Mouse (Mus musculus) intestine, embryonic 15.5 days (tissue): ENCODE data around the gene Spata2l. TPM values are rescaled to one million over a fixed set of nuclear protein-coding genes. Genes with fewer than 3 reads are reported as not detected.
A peak's percentile ranks its signal among the peaks of the same experiment; 100 is the strongest.
"Not testable (repeated sequence)": the region's sequence is repeated elsewhere in the genome, so short reads cannot be mapped to it uniquely, and the experiment has no call there.

Experiments
- ATAC-seq: fragments of 200-750 bp; cut with Nextera tagmentation; 2 replicates; pipeline ENCODE4 v1.8.0; 2017; ENCODE audit warnings: moderate TSS enrichment, moderate library complexity
- H3K27ac ChIP-seq: fragments of 300-500 bp; sonication (generic); 2 replicates; pipeline ENCODE4 v1.5.1; 2015; ENCODE audit warnings: mild to moderate bottlenecking, inconsistent platforms
- H3K27me3 ChIP-seq: fragments of 300-500 bp; sonication (generic); replicated peaks from 2 replicates; pipeline ENCODE4 v1.6.1; 2015; ENCODE audit warnings: inconsistent platforms
- H3K36me3 ChIP-seq: fragments of 300-500 bp; sonication (generic); 2 replicates; pipeline ENCODE4 v1.6.1; 2015; ENCODE audit warnings: inconsistent platforms
- H3K4me1 ChIP-seq: fragments of 300-500 bp; sonication (generic); replicated peaks from 2 replicates; pipeline ENCODE4 v1.6.1; 2015; ENCODE audit warnings: inconsistent platforms
- H3K4me2 ChIP-seq: fragments of 300-500 bp; sonication (generic); replicated peaks from 2 replicates; pipeline ENCODE4 v1.6.1; 2015; ENCODE audit warnings: mild to moderate bottlenecking, inconsistent platforms
- H3K4me3 ChIP-seq: fragments of 300-500 bp; sonication (generic); replicated peaks from 2 replicates; pipeline ENCODE4 v1.5.1; 2015; ENCODE audit warnings: inconsistent platforms
- H3K9ac ChIP-seq: fragments of 300-500 bp; sonication (generic); 2 replicates; pipeline ENCODE4 v1.6.1; 2015; ENCODE audit warnings: inconsistent platforms
- H3K9me3 ChIP-seq: fragments of 300-500 bp; sonication (generic); 2 replicates; pipeline ENCODE4 v1.6.1; 2016; ENCODE audit warnings: inconsistent platforms
- WGBS: fragments of 180-500 bp; shearing (Covaris S2); methylation state at CpG from one replicate; pipeline ENCODE4 v1.1.7; 2015; 5-methylcytosine and 5-hydroxymethylcytosine counted together
- polyA plus RNA-seq: library from polyadenylated mRNA; unstranded; fragments of >200 nt; fragmentation: Nextera tagmentation; extraction: Ambion mirVana; gene quantifications from 2 replicates; pipeline ENCODE4 v1.2.1, GENCODE M21; 2015

Gene Spata2l
- polyA plus RNA-seq, 1 experiment from 2014 or later = 5.5 TPM

DNA sequence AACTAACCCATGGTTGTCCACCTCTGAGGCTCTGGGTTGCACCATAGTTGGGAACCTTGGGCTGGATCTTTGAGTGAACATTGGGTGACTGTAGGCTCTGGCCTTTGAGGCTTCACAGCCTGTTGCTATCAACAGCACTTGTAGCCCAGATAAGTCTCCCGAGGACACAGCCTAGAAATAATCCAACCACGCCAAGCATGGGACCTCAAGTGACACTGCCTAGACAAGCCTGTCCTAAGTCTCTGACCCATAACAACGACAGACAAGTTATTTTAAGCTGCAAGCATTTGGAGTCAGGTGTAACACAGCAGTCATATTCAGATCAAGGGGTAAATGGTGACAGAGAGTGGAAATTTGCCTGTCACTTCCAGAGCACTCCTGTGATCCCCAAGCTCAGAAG lies 20.6 kb downstream of the Spata2l start:
- no peaks in the 10 kb centered on the region for H3K9me3 ChIP-seq
- no peak overlapping the region for H3K4me3 ChIP-seq
- no peak overlapping the region for H3K4me2 ChIP-seq
- WGBS = 79% methylated on average over 3 of the region's 3 CpGs
- H3K36me3 ChIP-seq = 0 out of 2 replicates have a peak, but pooled peaks cover 1% of the 10 kb centered on the region
- no peak for ATAC-seq
- no peak overlapping the region for H3K9ac ChIP-seq
- no peaks in the 10 kb centered on the region for H3K27me3 ChIP-seq
- H3K4me1 ChIP-seq = peaks cover 13% of the 10 kb centered on the region
- H3K27ac ChIP-seq = no peak overlapping the region

DNA sequence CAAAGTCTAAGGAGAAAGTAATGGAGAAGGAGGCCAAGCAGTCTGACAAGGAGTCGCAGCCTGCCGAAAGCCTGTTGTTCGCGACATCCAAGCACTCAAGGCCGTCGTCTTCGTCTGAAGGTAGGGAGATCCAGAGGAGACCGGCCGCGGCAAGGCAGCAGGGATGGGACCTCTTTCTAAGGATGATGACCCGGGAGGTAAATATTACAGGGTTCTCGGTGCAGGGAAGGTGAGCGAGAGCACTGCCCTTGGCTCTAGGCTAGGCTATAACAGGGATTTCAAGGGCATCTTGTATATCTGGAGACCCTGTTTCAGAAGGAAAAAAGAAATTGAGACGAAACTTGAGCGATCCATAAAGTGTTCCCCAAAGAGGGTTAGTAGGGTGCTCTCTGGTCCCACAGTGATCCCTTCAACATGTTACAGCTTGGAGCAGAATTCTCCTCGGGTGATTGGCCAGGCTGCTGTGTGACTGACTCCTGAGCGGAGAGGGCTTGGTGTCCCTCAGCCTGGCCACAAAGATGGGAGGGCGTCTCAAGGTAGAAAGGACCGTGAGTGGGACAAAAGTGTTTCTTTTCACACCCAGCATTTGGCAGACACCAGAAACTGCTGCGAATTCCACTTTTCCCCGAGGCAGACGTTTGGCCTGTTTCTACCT lies 22.8 kb downstream of the Spata2l start:
- no peaks in the 10 kb centered on the region for H3K9me3 ChIP-seq
- ATAC-seq = peak; percentile 42
- H3K4me1 ChIP-seq = peaks cover 13% of the 10 kb centered on the region
- peak overlapping the region; percentile 89 for H3K4me3 ChIP-seq
- WGBS = 15% methylated on average over 22 of the region's 22 CpGs
- H3K9ac ChIP-seq = peak overlapping the region; percentile 92
- peak overlapping the region; percentile 80 for H3K4me2 ChIP-seq
- peaks cover 19% of the 10 kb centered on the region for H3K36me3 ChIP-seq
- peak overlapping the region; percentile 55; the same call in 1 of the 2 replicates for H3K27ac ChIP-seq
- no peaks in the 10 kb centered on the region for H3K27me3 ChIP-seq

DNA sequence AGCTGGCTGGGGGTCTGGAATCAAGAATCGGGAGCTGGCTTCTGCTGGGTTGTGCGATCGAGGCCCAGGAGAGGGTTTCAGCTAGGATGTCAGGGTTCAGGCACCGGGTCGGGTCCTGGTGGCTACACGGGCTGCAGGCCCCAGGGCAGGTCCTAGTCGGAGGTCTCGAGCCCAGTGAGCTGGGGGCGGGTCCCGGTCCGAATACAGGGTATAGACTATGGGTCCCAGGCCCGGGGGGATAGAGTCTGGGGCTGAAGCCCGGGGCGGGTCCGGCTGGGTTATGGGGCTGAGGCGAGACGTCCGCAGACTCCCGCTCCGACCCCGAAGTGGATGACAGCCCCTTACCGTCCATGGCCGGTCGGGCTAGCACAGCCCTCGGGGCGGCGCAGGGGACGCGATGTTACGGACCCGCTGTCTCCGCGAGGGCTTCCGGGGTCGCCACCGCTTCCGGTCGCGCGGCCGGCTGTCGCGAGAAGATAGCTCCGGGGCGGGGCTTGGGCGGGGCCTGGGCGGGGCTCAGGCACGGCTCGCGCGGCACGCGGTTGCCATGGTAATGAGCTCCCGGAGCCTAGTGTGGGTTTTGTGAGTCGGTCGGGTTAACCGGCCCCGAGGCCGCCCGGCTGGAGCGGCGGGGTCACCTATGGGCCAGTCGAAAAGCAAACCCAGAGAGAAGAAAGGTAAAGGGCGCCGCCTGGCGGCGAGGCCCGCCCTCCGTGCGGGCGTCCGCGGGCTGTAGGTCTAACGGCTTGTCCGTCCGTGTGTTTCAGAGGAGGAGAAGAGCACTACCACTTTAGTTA lies 23.5 kb downstream of the Spata2l start, which contains the start of the genes Chmp1a and Spata33:
TSS of gene Chmp1a (minus strand) at position 443 of the 797 bp plus-strand sequence.
TSS of gene Spata33 (plus strand) at position 512 of the 797 bp plus-strand sequence.
- 1% methylated on average over 76 of the region's 76 CpGs for WGBS

DNA sequence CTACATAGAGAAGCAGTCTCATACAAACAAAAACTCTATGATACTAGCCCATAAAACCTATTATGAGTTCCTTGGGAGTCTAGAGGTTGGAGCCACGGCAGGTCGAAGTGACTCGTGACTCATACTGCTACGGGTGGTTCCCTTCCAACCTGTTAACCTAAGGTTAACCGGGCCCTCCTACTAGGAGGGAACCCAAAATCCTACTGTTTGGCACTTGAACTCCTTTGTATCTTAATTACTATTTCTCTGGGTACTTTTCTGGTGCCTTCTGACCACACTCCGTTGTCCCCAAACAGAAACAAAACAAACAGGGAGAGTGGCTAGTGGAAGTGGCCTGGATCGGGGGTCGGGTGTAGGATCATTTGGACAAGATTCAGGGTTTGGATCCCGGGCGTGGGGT lies 24.2 kb downstream of the Spata2l start:
- Histone ChIP-seq H3K9me3 (no peaks in the 10 kb centered on the region), H3K4me2 (peak overlapping the region; percentile 80), H3K27ac (0 out of 2 replicates have a peak overlapping the region, but pooled peaks have one; percentile 58)

More for the DNA sequence above, 23.5 kb downstream of the Spata2l start, which contains the start of the genes Chmp1a and Spata33:
- Histone ChIP-seq H3K9ac (peak within 1 kb of the TSS; percentile 92), H3K27me3 (no peaks in the 10 kb centered on the region), H3K27ac (peak within 1 kb of the TSS; percentile 58), H3K4me3 (peak within 1 kb of the TSS; percentile 89), H3K36me3 (peaks cover 27% of the 10 kb centered on the region), H3K4me1 (peaks cover 13% of the 10 kb centered on the region), H3K9me3 (no peaks in the 10 kb centered on the region), H3K4me2 (peak within 1 kb of the TSS; percentile 80)
- ATAC-seq = peak; percentile 98

DNA sequence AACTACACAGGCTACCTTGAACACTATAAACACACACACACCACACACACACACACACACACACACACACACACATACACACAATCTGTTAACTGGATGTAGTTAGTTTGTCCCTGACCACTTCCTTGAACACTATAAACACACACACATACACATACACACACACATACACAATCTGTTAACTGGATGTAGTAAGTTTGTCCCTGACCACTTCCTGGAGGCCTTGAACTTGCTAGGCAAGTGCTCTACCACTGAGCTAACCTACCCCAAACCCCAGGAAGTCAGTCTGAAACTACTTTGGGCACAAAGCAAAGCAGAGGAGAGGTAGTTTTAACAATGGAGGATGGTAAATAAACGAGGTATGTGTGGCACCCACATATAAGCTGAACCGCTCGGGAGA lies 32.5 kb downstream of the Spata2l start:
- 80% methylated on average over 3 of the region's 3 CpGs for WGBS
- Histone ChIP-seq H3K4me3 (no peak overlapping the region), H3K9ac (no peak overlapping the region), H3K27me3 (no peaks in the 10 kb centered on the region), H3K27ac (no peak overlapping the region), H3K4me2 (no peak overlapping the region), H3K9me3 (no peaks in the 10 kb centered on the region), H3K36me3 (peaks cover 26% of the 10 kb centered on the region), H3K4me1 (no peaks in the 10 kb centered on the region)
- no peak for ATAC-seq

More for the DNA sequence above, 24.2 kb downstream of the Spata2l start:
- Histone ChIP-seq H3K36me3 (peaks cover 32% of the 10 kb centered on the region), H3K9ac (peak overlapping the region; percentile 92), H3K4me1 (peaks cover 13% of the 10 kb centered on the region), H3K4me3 (peak overlapping the region; percentile 89), H3K27me3 (no peaks in the 10 kb centered on the region)
- WGBS = 36% methylated on average over 10 of the region's 10 CpGs
- ATAC-seq = no peak; the same call in 1 of the 2 replicates

DNA sequence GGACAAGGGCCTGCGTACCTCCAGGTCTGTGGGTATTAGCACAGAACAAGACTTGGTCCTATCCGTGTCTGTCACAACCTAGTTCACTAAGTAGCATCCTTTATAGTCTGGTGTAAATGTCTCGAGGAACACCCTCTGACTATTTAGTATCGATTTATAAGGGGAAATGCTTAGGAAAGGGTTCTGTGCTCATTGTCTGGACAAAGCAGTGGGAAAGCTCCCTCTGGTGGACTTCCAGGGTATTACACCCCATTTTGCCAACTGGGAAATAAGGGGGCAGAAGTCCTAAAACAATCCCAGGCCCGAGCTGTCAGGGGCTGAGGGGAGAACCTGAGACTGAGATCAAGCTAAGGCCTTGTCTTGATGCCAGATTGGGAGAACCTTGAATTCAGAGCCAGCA lies 33.7 kb downstream of the Spata2l start:
- Histone ChIP-seq H3K4me2 (no peak overlapping the region), H3K4me1 (no peaks in the 10 kb centered on the region), H3K9me3 (no peaks in the 10 kb centered on the region), H3K27ac (no peak overlapping the region), H3K27me3 (no peaks in the 10 kb centered on the region), H3K36me3 (peaks cover 13% of the 10 kb centered on the region), H3K9ac (no peak overlapping the region), H3K4me3 (no peak overlapping the region)
- ATAC-seq = peak; percentile 20; the same call in 1 of the 2 replicates
- 23% methylated on average over 5 of the region's 5 CpGs for WGBS

DNA sequence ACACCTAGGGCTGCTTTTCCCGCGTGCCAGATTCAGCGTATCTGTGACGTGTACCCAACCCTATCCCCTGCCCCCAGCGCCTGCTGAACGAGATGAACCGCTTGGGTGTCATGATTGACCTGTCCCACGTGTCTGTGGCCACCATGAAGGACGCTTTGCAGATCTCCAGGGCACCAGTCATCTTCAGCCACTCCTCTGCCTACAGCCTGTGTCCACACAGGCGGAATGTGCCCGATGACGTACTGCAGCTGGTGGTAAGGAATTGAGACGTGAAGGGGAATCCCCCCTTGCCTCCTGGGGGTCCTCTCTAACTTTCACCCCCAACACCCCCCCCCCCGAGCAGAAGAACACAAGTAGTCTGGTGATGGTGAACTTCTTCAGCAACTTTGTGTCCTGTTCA lies 36.2 kb downstream of the Spata2l start:
- WGBS = 57% methylated on average over 14 of the region's 14 CpGs

DNA sequence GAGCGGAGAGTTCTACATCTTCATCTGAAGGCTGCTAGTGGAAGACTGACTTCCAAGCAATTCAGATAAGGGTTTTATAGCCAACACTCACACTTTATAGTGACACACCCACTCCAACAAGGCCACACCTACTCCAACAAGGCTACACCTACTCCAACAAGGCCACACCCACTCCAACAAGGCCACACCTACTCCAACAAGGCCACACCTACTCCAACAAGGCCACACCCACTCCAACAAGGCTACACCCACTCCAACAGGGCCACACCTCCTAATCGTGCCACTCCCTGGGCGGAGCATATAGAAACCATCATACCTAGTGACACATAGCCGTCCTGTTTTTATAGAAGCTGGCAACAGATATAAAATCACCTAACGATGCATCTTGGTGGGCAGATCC lies 39.0 kb downstream of the Spata2l start:
- H3K9me3 ChIP-seq, H3K9ac ChIP-seq, H3K27ac ChIP-seq, H3K27me3 ChIP-seq, H3K4me3 ChIP-seq, H3K4me2 ChIP-seq, H3K4me1 ChIP-seq, H3K36me3 ChIP-seq: not testable (repeated sequence)
- peak; percentile 53 for ATAC-seq
- WGBS = 64% methylated on average over 5 of the region's 5 CpGs

More for the DNA sequence above, 36.2 kb downstream of the Spata2l start:
- ATAC-seq = no peak
- H3K4me3 ChIP-seq = no peak overlapping the region
- H3K4me1 ChIP-seq = peaks cover 2% of the 10 kb centered on the region; the same call in 1 of the 2 replicates
- no peaks in the 10 kb centered on the region for H3K9me3 ChIP-seq
- no peak overlapping the region for H3K27ac ChIP-seq
- no peak overlapping the region for H3K9ac ChIP-seq
- no peak overlapping the region for H3K4me2 ChIP-seq
- no peaks in the 10 kb centered on the region for H3K36me3 ChIP-seq
- no peaks in the 10 kb centered on the region for H3K27me3 ChIP-seq

DNA sequence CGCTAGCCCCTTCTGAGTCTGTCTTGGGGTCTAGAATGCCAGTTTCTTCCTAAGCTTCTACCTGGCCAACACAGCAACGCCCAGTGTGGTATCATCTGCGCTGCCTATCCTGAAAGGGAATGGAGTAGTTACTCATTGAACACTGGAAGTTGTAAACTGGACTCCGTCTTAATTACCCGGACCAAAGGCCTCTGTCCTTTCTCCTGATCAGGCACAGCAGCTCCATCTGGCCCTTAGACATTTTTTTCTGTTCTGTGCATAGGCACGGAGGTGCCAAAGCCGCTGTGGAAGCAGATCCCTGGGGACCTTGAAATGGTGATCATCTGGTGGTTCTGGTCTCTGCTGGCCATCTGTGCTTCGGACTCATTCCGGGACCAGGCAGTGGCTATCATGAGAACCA lies 42.3 kb downstream of the Spata2l start:
- H3K4me2 ChIP-seq = no peak overlapping the region
- no peaks in the 10 kb centered on the region for H3K36me3 ChIP-seq
- 70% methylated on average over 9 of the region's 9 CpGs for WGBS
- no peaks in the 10 kb centered on the region for H3K27me3 ChIP-seq
- H3K9me3 ChIP-seq = no peaks in the 10 kb centered on the region
- H3K27ac ChIP-seq = no peak overlapping the region
- peak; percentile 24; the same call in 1 of the 2 replicates for ATAC-seq
- peaks cover 16% of the 10 kb centered on the region for H3K4me1 ChIP-seq
- H3K9ac ChIP-seq = no peak overlapping the region
- H3K4me3 ChIP-seq = no peak overlapping the region

DNA sequence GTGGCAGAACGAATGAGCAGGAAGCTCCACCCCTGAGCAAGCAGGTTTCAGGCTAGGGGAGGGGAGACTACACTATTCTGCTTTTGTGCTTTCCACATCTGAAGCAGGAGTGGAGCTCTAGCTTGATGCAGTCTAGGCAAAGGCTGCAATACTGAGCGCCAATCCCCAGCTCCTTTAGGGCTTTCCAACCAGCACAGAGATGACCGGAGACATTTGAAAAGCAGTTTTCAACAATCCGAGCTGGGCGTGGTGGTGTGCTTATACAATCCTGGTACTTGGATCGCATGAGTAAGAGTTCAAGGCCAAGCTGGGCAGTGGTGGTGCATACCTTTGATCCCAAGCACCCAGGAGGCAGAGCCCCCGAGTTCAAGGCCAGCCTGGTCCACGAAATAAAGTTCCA lies 44.1 kb downstream of the Spata2l start:
- peak; percentile 40 for ATAC-seq
- Histone ChIP-seq H3K4me1 (peaks cover 16% of the 10 kb centered on the region), H3K4me2 (no peak overlapping the region), H3K27me3 (no peaks in the 10 kb centered on the region), H3K27ac (no peak overlapping the region), H3K9ac (no peak overlapping the region), H3K4me3 (no peak overlapping the region), H3K9me3 (no peaks in the 10 kb centered on the region), H3K36me3 (no peaks in the 10 kb centered on the region)
- WGBS = 46% methylated on average over 8 of the region's 8 CpGs

DNA sequence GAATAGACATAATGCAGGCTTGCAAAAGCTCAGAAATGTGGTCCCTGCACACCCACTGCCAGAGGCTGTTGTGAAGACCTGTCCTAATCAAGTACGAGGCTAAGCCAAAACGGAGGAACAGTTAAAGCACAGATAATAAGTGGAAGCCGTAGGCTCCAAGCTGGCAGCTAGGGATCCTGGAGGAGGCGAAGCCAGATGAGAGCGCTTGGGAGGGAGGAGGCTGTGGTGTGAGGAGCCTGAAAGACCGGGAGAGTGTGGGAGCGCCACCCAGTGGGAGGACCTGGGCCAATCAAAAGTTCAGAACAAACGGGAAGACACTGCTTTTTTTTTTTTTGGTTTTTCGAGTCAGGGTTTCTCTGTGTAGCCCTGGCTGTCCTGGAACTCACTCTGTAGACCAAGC lies 45.4 kb downstream of the Spata2l start:
- Histone ChIP-seq H3K27me3 (no peaks in the 10 kb centered on the region), H3K4me2 (peak overlapping the region; percentile 43), H3K9ac (no peak overlapping the region), H3K4me1 (peaks cover 22% of the 10 kb centered on the region), H3K36me3 (no peaks in the 10 kb centered on the region), H3K9me3 (no peaks in the 10 kb centered on the region), H3K27ac (no peak overlapping the region), H3K4me3 (no peak overlapping the region)
- WGBS = 4% methylated on average over 9 of the region's 9 CpGs
- ATAC-seq = peak; percentile 45

DNA sequence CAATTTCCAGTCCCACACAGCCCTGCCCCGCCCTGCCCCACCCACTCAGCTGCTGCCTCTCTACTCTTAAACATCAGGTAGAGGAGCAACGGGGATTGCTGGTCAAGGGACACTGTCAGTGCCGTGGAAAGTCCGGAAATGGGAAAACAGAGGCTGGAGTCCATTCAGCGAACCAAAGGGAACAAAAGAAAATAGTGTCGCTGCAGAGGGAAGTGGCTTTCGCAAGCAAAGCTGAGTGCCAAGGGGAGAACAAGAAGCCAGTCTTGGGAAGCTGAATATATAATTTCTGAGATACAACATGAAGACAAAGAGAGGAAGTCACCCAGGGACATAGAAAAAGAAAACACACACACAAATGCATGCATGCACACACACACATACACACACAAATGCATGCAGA lies 47.2 kb downstream of the Spata2l start:
- no peaks in the 10 kb centered on the region for H3K9me3 ChIP-seq
- H3K9ac ChIP-seq = no peak overlapping the region
- H3K27ac ChIP-seq = no peak overlapping the region
- H3K36me3 ChIP-seq = no peaks in the 10 kb centered on the region
- WGBS = 68% methylated on average over 7 of the region's 7 CpGs
- H3K4me1 ChIP-seq = peaks cover 23% of the 10 kb centered on the region
- no peak overlapping the region for H3K4me3 ChIP-seq
- no peak overlapping the region for H3K4me2 ChIP-seq
- no peak for ATAC-seq
- no peaks in the 10 kb centered on the region for H3K27me3 ChIP-seq
